Mouse (Mus musculus) forebrain, postnatal 0 days (tissue): ENCODE data around the gene Cpne6. TPM values are rescaled to one million over a fixed set of nuclear protein-coding genes. Genes with fewer than 3 reads are reported as not detected.

ENCODE experiments used
- ATAC-seq: fragments of 200-750 bp; cut with Nextera tagmentation; 2 replicates; pipeline ENCODE4 v1.8.0; 2017; ENCODE audit warnings: mild to moderate bottlenecking, moderate library complexity
- DNase-seq: peaks from one replicate; pipeline ENCODE4 v3.0.0-alpha.2; 2015
- H3K27ac ChIP-seq: fragments of 300-500 bp; sonication (generic); 2 replicates; pipeline ENCODE4 v1.5.1; 2014; ENCODE audit warnings: low read depth, mild to moderate bottlenecking, antibody characterized with exemption, low read length, moderate library complexity, mixed read lengths
- H3K27me3 ChIP-seq: fragments of 300-500 bp; sonication (generic); 2 replicates; pipeline ENCODE4 v1.6.1; 2014; ENCODE audit warnings: mild to moderate bottlenecking, low read length, mixed read lengths; ENCODE audit not compliant: insufficient read depth
- H3K36me3 ChIP-seq: fragments of 300-500 bp; sonication (generic); 2 replicates; pipeline ENCODE4 v1.6.1; 2014; ENCODE audit warnings: mild to moderate bottlenecking, moderate library complexity; ENCODE audit not compliant: insufficient read depth
- H3K4me1 ChIP-seq: fragments of 300-500 bp; sonication (generic); 2 replicates; pipeline ENCODE4 v1.6.1; 2014; ENCODE audit warnings: antibody characterized with exemption; ENCODE audit not compliant: insufficient read depth
- H3K4me2 ChIP-seq: fragments of 300-500 bp; sonication (generic); 2 replicates; pipeline ENCODE4 v1.6.1; 2014; ENCODE audit warnings: low read depth, mild to moderate bottlenecking, moderate library complexity
- H3K4me3 ChIP-seq: fragments of 300-500 bp; sonication (generic); 2 replicates; pipeline ENCODE4 v1.5.1; 2014; ENCODE audit warnings: low read depth, low read length, mixed read lengths
- H3K9ac ChIP-seq: fragments of 300-500 bp; sonication (generic); 2 replicates; pipeline ENCODE4 v1.6.1; 2014; ENCODE audit warnings: mild to moderate bottlenecking
- H3K9me3 ChIP-seq: fragments of 300-500 bp; sonication (generic); 2 replicates; pipeline ENCODE4 v1.6.1; 2016; ENCODE audit warnings: low read length
- CTCF ChIP-seq: sonication (generic); IDR thresholded peaks from 2 replicates; pipeline ENCODE4 v1.5.1; 2016; ENCODE audit warnings: antibody characterized with exemption, control low read depth, low read depth
- WGBS: fragments of 180-500 bp; shearing (Covaris S2); extraction: QIAGEN DNeasy Blood & Tissue Kit; methylation state at CpG from one replicate; pipeline ENCODE4 v1.1.7; 2014; 5-methylcytosine and 5-hydroxymethylcytosine counted together
- polyA plus RNA-seq: library from polyadenylated mRNA; unstranded; fragments of >200 nt; fragmentation: Nextera tagmentation; extraction: Ambion mirVana; gene quantifications from 2 replicates; pipeline ENCODE4 v1.2.1, GENCODE M21; 2015
- total RNA-seq: library from RNA; depleted of rRNA; stranded (reverse); fragments of >200 nt; gene quantifications from 2 replicates; pipeline ENCODE4 v1.2.3, GENCODE M21; 2014; rRNA removed

The Cpne6 gene
- 32.5 and 39.6 TPM in 2 replicates for total RNA-seq
- 48.7 and 49.9 TPM in 2 replicates for polyA plus RNA-seq

DNA sequence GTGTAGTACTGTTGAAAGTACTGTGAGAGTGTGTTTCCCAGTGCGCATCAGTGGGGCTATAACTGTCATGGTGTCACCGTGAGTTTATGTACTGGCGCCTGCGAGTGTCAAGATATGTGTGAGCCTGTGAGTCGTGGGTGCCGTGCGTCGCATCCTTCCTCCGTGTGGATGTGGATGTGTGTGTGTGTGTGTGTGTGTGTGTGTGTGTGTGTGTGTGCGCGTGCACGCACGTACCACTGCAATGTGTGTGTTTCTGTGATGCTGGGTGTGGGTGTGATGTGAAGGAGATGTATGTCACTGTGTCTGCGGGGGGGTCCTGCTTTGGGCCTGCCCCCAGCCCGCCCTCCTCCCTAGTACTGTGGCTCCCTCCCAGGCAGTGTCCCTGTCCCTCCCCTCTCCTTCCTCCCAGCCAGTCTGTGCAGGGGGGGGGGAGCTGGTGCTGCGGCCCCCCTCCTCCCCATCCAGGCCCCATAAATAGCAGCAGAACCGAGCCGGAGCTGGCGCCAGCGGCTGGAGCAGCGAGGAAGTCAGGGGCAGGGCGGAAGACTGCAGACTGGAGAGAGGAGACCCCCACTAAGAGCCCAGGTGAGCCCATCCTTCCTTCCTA, at the start of gene Cpne6:
TSS of gene Cpne6 (plus strand) at position 321 of the 607 bp plus-strand sequence.
- WGBS = 69% methylated on average over 21 of the region's 22 CpGs
- DNase-seq (peak; percentile 44), ATAC-seq (peak; percentile 58)
- Histone ChIP-seq H3K4me3 (peak within 1 kb of the TSS; percentile 16; the same call in 1 of the 2 replicates), H3K9ac (peak within 1 kb of the TSS; percentile 33), H3K4me1 (no peaks in the 10 kb centered on the region), H3K36me3 (peaks cover 12% of the 10 kb centered on the region), H3K4me2 (peak within 1 kb of the TSS; percentile 31), H3K9me3 (no peaks in the 10 kb centered on the region), H3K27me3 (no peaks in the 10 kb centered on the region), H3K27ac (0 out of 2 replicates have a peak within 1 kb of the TSS, but pooled peaks have one; percentile 10)
- no peak for TF ChIP-seq CTCF

DNA sequence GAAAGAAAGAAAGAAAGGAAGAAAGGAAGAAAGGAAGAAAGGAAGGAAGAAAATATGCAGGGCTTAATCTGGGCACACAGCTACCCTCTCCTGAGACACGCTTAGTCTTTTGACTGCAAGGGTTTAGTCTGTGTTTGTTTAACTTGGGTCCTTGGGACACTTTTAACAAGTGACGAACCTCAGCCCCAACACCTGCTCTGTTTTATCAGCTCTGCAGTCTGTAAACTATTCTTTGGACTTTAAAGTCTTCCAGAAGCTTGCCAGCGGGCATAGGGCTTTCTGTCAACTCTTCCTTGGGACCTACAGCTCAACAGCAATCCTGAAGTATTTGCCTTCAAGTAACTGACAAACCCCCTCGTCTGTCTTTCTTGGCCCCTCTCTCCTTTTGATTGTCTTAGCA, 48.5 kb upstream of the Cpne6 start:
- no peak overlapping the region for H3K4me3 ChIP-seq
- WGBS = 61% methylated on average over 4 of the region's 4 CpGs
- H3K27me3 ChIP-seq = no peaks in the 10 kb centered on the region
- H3K4me1 ChIP-seq = no peaks in the 10 kb centered on the region
- H3K27ac ChIP-seq = no peak overlapping the region
- no peak overlapping the region for H3K4me2 ChIP-seq
- H3K9me3 ChIP-seq = no peaks in the 10 kb centered on the region
- no peak for TF ChIP-seq CTCF
- no peaks in the 10 kb centered on the region for H3K36me3 ChIP-seq
- DNase-seq = no peak
- H3K9ac ChIP-seq = no peak overlapping the region
- ATAC-seq = no peak

DNA sequence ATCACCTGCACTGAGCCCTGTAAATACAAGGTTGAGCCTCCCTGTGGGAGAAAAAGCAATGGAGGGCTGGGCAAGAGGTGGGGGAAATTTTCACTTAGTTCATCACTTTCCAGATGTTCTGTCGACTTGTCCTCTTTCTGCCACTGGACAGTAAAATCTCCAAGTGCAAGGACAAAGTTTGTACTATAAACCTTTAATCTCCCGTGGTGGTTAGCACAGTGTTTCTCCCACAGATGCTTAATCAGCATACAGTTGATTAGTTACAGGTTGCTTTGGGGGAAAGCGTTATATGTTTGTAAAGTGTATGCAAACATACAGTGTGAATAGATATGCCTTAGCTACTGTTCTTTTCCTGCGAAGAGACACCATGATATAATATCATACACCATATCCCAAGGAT, 43.8 kb upstream of the Cpne6 start:
- no peak overlapping the region for H3K27ac ChIP-seq
- DNase-seq = no peak

DNA sequence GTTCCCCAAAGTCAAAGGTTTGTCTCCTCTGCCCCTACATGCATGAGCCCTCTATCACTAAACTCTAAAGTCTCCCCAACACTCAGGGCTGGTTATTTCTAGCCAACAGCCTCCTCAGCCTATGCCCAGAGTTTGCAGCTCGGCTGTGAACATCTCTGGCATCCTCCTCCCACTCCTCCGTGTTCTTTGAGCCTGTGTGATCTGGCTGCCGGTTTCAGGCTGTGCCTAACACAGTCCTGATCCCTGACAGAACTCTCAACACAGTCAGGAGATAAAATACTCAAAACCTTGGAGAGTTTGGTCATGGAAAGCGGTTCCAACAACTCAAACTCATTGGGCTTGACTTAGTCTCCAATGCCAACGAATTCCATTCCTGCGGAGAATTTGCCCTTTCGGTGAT, 43.1 kb upstream of the Cpne6 start:
- no peak overlapping the region for H3K4me3 ChIP-seq
- no peak for ATAC-seq
- H3K4me2 ChIP-seq = no peak overlapping the region
- DNase-seq = no peak
- no peaks in the 10 kb centered on the region for H3K4me1 ChIP-seq
- H3K36me3 ChIP-seq = no peaks in the 10 kb centered on the region
- no peaks in the 10 kb centered on the region for H3K9me3 ChIP-seq
- no peak overlapping the region for H3K27ac ChIP-seq
- no peaks in the 10 kb centered on the region for H3K27me3 ChIP-seq
- WGBS = 78% methylated on average over 7 of the region's 7 CpGs
- no peak overlapping the region for H3K9ac ChIP-seq
- no peak for TF ChIP-seq CTCF

More for the DNA sequence above, 43.8 kb upstream of the Cpne6 start:
- Histone ChIP-seq H3K4me1 (no peaks in the 10 kb centered on the region), H3K27me3 (no peaks in the 10 kb centered on the region), H3K4me3 (no peak overlapping the region), H3K36me3 (no peaks in the 10 kb centered on the region), H3K4me2 (no peak overlapping the region), H3K9me3 (no peaks in the 10 kb centered on the region), H3K9ac (no peak overlapping the region)
- no peak for ATAC-seq
- 83% methylated on average over 4 of the region's 4 CpGs for WGBS
- no peak for TF ChIP-seq CTCF

DNA sequence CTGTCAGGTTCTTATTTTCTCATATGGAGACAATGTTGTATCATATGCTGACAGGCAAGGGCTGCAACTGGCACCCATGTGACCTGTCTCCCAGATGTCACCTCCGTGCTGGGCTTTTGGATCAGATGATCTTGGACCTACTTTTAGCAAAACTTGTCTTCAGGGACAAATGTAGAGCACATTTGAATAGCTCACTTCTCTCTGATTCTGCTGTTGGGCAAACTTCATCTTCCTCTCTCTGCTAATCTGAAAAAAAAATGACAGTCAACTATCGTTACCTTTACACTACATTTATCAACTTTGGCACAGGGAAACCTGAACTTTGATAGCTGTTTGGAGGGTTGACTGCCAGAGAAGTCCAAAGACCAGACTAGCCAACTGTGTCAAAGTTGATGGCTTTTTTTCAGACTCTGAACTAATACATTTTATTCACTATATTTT, 41.9 kb upstream of the Cpne6 start:
- WGBS = 80% methylated on average over 2 of the region's 2 CpGs

DNA sequence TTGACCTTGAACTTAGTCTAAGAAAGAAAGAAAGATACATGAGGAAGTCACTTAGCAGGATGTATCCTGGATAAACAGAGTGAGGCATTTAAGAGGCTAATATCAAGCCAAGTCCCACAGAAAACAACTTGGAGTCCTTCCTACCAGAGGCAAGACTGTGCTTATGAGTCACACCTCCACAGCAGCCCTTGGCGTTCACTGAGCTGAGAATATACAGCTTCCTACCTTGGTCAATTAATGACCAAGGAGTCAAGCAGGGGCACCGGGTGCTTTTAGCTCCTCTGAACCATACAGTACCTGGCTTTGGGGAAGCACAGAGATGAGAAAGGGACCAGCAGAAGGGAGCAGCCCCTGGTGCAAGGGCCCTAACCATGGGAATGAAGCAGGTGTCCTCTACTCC, 41.2 kb upstream of the Cpne6 start:
- H3K4me2 ChIP-seq = no peak overlapping the region
- no peaks in the 10 kb centered on the region for H3K36me3 ChIP-seq
- ATAC-seq = no peak
- no peaks in the 10 kb centered on the region for H3K27me3 ChIP-seq
- no peaks in the 10 kb centered on the region for H3K9me3 ChIP-seq
- DNase-seq = no peak
- H3K4me3 ChIP-seq = no peak overlapping the region
- WGBS = 89% methylated on average over 2 of the region's 2 CpGs
- H3K9ac ChIP-seq = no peak overlapping the region
- TF ChIP-seq CTCF = no peak
- no peak overlapping the region for H3K27ac ChIP-seq
- H3K4me1 ChIP-seq = no peaks in the 10 kb centered on the region

More for the DNA sequence above, 41.9 kb upstream of the Cpne6 start:
- no peak for TF ChIP-seq CTCF
- no peak overlapping the region for H3K4me3 ChIP-seq
- ATAC-seq (no peak), DNase-seq (no peak)
- no peak overlapping the region for H3K9ac ChIP-seq
- no peaks in the 10 kb centered on the region for H3K36me3 ChIP-seq
- no peak overlapping the region for H3K4me2 ChIP-seq
- no peaks in the 10 kb centered on the region for H3K9me3 ChIP-seq
- no peak overlapping the region for H3K27ac ChIP-seq
- H3K27me3 ChIP-seq = no peaks in the 10 kb centered on the region
- H3K4me1 ChIP-seq = no peaks in the 10 kb centered on the region

DNA sequence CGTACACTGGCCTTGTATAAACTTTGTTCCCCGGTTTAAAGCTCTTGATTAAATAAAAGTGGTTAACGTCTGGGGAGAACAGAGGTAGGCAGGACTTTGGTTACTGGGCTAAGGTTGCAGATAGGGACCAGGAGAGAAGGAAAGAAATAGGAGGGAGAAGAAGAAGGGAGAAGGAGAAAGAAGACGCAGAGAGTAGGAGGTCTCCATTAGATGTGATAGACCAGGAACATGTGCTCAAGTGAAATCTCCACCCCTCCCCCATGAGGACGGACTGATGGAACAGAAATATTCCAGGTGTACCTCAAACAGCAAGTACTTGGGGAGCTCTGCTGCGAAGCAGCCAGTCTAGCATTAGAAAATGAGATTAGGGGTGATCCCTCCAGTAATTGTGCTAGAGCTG, 40.4 kb upstream of the Cpne6 start:
- ATAC-seq (no peak), DNase-seq (no peak)
- H3K36me3 ChIP-seq = no peaks in the 10 kb centered on the region
- H3K9me3 ChIP-seq = no peaks in the 10 kb centered on the region
- H3K9ac ChIP-seq = no peak overlapping the region
- no peak overlapping the region for H3K4me2 ChIP-seq
- H3K27ac ChIP-seq = no peak overlapping the region
- WGBS = 89% methylated on average over 6 of the region's 6 CpGs
- no peak overlapping the region for H3K4me3 ChIP-seq
- no peaks in the 10 kb centered on the region for H3K4me1 ChIP-seq
- no peak for TF ChIP-seq CTCF
- no peaks in the 10 kb centered on the region for H3K27me3 ChIP-seq
